Mouse (Mus musculus) v-Abl transformed pro-B cells (cell line): ENCODE data around the gene AC131692.1.

Experiments
- in situ Hi-C, 2 experiments: fragments of 400-800 bp; cut with MboI; formaldehyde crosslinking; loops; one replicate each; pipeline ENCODE4 v1.15.1; 2025; ENCODE audit not compliant: unreplicated experiment in 2 of 2

Gene AC131692.1

GRCm38 (mm10) chr19:6094119-6094518 lies at the start of gene AC131692.1:
AC131692.1 (plus strand) TSS chr19:6094419.
- in situ Hi-C loops = no loop called here

DNA sequence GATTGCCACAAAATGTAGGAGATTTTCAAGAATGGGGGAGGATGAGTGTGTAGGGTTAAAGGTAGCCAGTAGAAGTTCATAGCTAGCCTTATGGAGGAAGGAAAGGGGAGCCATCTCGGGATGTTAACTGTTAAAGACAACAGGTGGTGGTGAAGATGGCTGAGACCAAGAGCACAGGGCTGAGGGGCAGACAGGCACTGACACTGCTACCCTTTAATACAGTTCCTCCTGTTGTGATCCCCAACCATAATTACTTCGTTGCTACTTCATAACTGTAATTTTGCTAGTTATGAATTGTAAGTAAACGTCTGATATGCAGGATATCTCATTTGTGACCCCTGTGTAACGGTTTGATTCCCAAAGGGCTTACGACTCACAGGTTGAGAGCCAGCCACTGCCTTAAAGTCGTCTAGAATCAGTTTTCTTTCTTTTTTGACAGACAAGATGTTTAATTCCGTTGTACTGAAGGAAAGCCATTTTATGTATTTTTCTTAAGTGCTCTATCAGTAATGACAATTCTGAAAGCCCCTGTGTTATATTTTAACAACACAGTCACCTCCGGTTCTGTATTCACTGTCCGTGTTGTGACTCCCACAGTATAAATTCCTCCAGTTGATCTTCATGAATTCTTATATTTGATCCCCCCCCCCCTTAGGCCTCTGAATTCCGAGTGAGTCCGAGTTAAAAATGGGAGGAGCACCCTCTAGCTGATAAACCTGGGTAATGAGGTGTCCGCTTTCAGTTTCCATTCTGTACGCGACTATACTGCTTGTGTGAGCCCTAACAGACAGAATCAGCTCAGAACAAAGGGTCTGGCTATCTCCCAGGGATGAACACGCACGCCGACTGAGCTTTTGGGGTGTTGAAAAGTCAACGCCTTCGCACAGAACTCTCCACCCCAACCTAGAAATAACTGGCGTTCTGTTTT lies 48.6 kb upstream of the AC131692.1 start:
- in situ Hi-C loops = loop anchor here in 1 of 2 experiments (10.0 kb wide), 1 partner anchor 289 kb away; the partner anchor contains the start of gene Men1

DNA sequence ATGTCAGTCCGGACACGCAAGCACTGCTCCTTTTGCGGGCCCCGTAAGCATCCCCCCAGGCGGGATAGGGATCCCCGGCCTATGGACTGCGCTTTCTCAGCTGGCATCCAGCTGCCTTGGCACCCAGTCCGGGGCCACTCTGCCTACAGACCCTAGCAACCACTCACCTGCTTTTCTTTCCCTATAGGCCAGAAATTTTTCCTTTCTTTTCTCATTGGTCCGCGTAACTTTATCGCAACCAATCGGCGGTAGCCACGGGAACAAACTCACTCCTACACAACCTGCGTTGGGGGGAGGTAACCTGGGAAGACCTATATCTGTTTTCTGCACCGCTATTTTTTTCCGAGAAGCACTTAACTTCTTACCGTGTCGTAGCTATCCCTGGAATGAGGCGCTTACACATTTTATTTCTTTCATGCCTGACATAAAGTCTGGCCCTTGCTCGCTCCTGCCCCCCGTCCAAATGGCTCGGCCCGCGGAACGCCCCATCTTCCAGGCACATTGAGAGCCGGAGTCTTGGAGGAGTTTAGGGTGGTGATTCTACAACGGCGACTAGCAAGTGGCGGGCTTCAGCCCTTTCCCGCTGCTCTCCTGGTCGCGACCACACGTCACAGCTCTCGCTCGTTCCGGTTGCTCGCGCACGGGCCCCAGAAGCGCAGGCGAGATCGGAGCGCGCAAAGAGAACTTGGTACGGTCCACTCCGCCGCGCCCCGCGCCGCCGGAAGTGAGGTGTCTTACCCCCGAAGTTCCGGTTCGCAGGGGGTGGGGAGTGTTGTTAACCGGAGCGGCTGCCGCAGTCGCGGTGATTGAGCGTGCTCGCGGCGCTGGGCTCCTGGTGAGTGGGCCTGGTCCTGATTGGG lies 47.7 kb upstream of the AC131692.1 start, which contains the start of gene Syvn1:
TSS of gene Syvn1 (plus strand) at position 283 of the 860 bp plus-strand sequence.
- in situ Hi-C loops = loop anchor here in 1 of 2 experiments (10.0 kb wide), 1 partner anchor 288 kb away; the partner anchor contains the start of gene Men1

DNA sequence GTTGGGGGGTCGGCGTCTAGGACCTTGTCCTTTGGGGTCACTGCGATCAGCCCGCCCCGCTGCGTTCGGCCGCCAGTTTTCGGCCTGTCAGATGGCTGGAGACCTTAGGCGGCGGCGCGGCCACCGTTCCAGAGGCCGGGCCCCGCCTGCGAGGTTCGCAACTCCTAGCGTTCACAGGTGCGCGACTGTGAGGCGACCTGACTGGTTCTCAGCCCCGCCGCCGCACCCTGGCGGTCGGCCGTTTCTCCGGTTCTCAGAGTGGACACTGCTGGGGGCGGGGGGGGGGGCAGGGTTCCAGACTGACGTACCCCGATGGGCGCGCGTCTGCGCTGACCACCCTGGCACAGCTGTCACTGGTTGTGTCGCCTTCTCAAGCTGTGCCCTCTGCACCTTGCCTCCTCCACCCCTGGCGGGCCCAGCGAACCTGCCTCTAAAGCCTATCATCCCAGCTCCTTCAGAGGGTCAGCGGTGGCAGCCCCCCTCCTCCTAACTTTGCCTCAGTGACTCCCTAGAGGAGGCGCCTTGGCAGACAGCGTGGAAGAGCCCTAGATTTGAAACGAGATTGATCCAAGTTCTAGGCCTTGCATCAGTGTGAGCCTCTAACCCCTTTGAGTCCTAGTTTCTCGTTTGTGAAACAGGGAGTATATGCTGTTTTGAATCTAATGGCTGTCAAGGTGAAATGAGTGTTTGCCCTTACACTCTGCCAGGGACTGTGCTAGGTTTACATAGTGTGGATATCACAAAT lies 46.9 kb upstream of the AC131692.1 start:
- in situ Hi-C loops = loop anchor here in 1 of 2 experiments (10.0 kb wide), 1 partner anchor 287 kb away; the partner anchor contains the start of gene Men1

- in situ Hi-C loops = loop anchor here in 1 of 2 experiments (10.0 kb wide), 1 partner anchor 287 kb away; the partner anchor contains the start of gene Men1
These were observed 46.4 kb upstream of the AC131692.1 start for GRCm38 (mm10) chr19:6047899-6048166.

DNA sequence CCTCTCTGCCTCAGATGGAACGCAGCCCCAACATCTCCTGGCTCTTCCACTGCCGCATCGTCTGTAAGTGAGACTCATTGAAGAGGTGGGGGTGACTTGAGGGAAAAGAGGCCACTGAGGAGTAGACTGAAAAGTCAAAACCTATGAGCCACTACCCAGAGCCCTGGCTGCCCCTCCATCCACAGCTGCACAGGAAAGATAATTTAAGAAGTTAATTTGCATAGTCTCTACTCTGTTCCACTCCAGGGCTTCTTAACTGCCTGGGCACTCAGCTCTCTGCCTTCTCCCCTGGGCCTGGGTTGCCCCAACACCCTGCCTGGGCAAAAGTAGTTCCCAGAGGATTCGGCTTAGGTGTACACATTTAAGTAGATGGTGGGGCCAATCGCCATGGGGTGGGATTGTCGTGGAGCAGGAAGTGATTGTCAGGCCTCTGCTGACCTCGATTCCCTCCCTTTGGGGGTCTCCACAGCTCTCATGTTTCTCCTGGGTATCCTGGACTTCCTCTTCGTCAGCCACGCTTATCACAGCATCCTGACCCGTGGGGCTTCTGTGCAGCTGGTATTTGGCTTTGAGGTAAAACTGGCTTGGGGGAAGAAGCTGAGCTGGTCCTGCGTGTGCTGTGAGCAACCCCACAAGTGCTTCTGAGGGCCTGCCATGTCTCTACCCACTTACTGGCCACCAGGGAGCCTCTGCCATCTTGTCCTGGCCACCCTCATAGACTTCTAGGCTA lies 45.4 kb upstream of the AC131692.1 start:
- in situ Hi-C loops = loop anchor here in 1 of 2 experiments (10.0 kb wide), 1 partner anchor 286 kb away; the partner anchor contains the start of gene Men1

- in situ Hi-C loops = no loop called here
These were observed 41.7 kb upstream of the AC131692.1 start for GRCm38 (mm10) chr19:6052516-6052915.

DNA sequence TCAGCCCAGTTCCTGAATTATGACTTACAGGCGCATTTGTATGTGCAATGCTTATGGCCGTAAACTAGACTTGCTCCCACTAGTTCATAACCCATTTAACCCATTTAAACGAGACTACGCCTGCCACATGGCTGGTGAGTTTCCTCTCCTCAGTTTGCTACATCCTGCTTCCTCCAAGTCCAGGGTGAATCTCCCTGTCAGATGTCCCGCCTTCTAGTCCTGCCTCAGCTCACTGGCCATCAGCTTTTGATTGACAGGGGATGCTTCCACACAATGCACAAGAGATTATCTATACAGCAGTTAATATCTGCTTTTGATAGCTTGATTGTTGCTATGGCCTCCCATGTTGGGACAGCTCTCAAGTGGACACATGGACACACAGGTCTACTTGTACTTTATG lies 39.9 kb upstream of the AC131692.1 start:
- in situ Hi-C loops = no loop called here

DNA sequence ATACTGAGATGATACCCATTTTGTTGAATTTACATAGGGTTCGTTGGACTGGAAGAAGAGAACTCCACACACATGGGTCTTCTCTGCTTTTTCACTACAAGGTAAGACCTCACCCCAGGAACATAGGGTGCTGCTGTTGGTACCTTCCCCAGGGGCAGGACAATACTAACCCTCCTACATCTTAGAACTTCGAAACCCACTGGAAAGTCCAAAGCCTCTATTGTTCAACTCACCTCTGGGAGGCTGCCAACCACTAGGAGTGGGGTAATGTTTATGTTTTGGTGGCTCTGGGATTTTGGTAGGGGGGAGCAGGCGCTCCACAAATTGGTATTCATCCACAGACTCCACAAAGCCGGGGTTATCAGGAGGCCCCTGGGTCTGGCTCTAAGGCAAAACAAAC lies 37.5 kb upstream of the AC131692.1 start:
- in situ Hi-C loops = no loop called here

- in situ Hi-C loops = no loop called here
These were observed 36.7 kb upstream of the AC131692.1 start, which contains the start of the genes Mrpl49 and Fau for GRCm38 (mm10) chr19:6057313-6058096. Mrpl49 (minus strand) TSS chr19:6057785. Fau (plus strand) TSS chr19:6057844.

- in situ Hi-C loops = no loop called here
These were observed 35.7 kb upstream of the AC131692.1 start for GRCm38 (mm10) chr19:6058513-6058912.

DNA sequence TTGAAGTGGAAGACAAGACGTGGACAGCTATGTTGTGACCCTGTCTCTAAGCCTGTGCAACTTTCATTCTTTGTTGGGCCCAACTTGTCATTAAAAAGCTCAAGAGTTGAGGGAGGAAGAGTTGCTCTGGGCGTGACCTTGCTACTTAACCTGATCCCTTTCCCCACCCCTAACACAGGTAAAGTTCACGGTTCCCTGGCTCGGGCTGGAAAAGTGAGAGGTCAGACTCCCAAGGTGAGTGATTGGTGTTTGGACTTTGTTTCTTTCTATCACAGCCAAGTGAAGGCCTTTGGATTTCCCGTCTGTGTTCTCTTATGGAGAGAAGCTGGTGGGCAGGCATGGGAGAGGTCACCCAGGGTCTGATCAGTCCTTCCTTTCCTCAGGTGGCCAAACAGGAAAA lies 35.3 kb upstream of the AC131692.1 start:
- in situ Hi-C loops = no loop called here

- in situ Hi-C loops = no loop called here
These were observed 33.1 kb upstream of the AC131692.1 start, which contains the start of gene Znhit2 for GRCm38 (mm10) chr19:6061021-6061533. Znhit2 (plus strand) TSS chr19:6061192.

- in situ Hi-C loops = no loop called here
These were observed 32.4 kb upstream of the AC131692.1 start for GRCm38 (mm10) chr19:6061641-6062302.

- in situ Hi-C loops = no loop called here
These were observed 31.8 kb upstream of the AC131692.1 start for GRCm38 (mm10) chr19:6062418-6062817.

- in situ Hi-C loops = no loop called here
These were observed 31.1 kb upstream of the AC131692.1 start for GRCm38 (mm10) chr19:6063081-6063480.

- in situ Hi-C loops = no loop called here
These were observed 27.6 kb upstream of the AC131692.1 start for GRCm38 (mm10) chr19:6066571-6066970.
